Mouse (Mus musculus) MEL (cell line): ENCODE data around the gene Cpeb1.

Experiments
- EP300 ChIP-seq, 2 experiments: IDR thresholded peaks; 2 replicates each; pipeline ENCODE4 v1.6.1; 2011; ENCODE audit warnings: improper control_type of control experiment in 2 of 2, low read length in 2 of 2, low read depth in 1 of 2, mild to moderate bottlenecking in 1 of 2
- KAT2A ChIP-seq: conservative IDR thresholded peaks from 2 replicates; pipeline ENCODE4 v1.6.1; 2012; ENCODE audit warnings: low read depth, low read length, improper control_type of control experiment, inconsistent platforms
- MAX ChIP-seq: IDR thresholded peaks from 2 replicates; pipeline ENCODE4 v1.6.1; 2011; ENCODE audit warnings: low read length, improper control_type of control experiment
- POLR2A ChIP-seq, 2 experiments: IDR thresholded peaks; 2 replicates each; pipeline ENCODE4 v1.6.1; 2011 to 2012; ENCODE audit warnings: low read length in 2 of 2, mild to moderate bottlenecking in 2 of 2, control low read depth in 1 of 2, improper control_type of control experiment in 1 of 2, low read depth in 1 of 2, moderate library complexity in 1 of 2; ENCODE audit not compliant: control insufficient read depth in 1 of 2, insufficient read depth in 1 of 2, poor library complexity in 1 of 2
- ZNF384 ChIP-seq: IDR thresholded peaks from 2 replicates; pipeline ENCODE4 v1.6.1; 2012; ENCODE audit warnings: low read depth, mild to moderate bottlenecking, inconsistent platforms, low read length, improper control_type of control experiment

DNA sequence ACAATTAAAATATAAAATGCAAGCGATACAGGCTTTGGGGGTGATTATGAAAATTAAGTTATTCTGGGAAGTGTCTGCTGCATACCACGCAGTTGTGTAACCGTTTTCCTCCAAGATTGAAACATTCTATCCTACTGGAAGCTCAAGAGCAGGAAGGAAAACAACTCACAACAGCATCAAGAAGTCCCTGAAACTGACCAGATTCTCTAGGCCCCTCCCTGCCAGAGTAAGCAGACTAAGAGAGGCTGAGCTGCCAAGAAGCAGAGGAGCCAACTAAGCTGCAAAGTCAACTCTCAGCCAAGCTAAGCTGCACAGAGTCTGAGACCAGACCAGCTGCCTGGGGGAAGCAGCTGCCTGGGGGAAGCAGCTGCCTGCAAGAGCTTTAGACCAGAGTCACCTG, 20.0 kb upstream of the Cpeb1 start:
- TF ChIP-seq EP300 (IDR thresholded peaks at IDR 0.05; ENCODE audit: low read depth in 1 of 2, low read length in 2 of 2) (no peak), ZNF384 (no peak), MAX (no peak), KAT2A (no peak), POLR2A (IDR thresholded peaks at IDR 0.05; ENCODE audit: control insufficient read depth in 1 of 2, insufficient read depth in 1 of 2, low read depth in 1 of 2, low read length in 2 of 2, poor library complexity in 1 of 2) (no peak)
